In the genomic region with DNA sequence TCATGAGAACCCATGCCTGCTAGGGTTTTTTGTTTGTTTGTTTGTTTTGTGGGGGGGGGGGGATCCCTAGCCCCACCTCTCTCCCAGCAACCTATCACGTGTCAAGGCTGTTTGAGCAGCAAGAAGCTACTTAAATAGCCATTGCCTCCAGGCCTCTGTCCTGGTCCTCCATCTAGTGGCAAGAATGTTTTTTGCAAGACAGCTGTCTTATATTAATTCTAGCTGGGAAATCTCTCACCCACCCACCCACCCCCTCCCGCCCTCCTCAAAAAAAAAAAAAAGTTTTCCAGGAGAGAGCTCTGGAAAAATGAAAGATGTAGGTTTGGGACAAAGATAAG, we compare ENCODE assay signal across 8 mouse cellular contexts. TPM values are rescaled to one million over a fixed set of nuclear protein-coding genes. Genes with fewer than 3 reads are reported as not detected.
A peak's percentile ranks its signal among the peaks of the same experiment; 100 is the strongest.
DNase-seq lines count a peak whose midpoint lies in the region; ATAC-seq and TF ChIP-seq lines count a peak whose summit lies in the region.

No protein-coding gene starts in this region.

- no peak overlapping the region for H3K4me2 ChIP-seq in heart, embryonic 11.5 days
- H3K4me2 ChIP-seq in intestine, postnatal 0 days (replicated peaks; ENCODE audit: low read depth), result no peak overlapping the region

- H3K27ac ChIP-seq in heart, embryonic 11.5 days (ENCODE audit: low read depth, low read length), result no peak overlapping the region
- no peak overlapping the region for H3K27ac ChIP-seq in intestine, postnatal 0 days (ENCODE audit: low read depth, low read length)

- WGBS in heart, embryonic 11.5 days (ENCODE audit: insufficient replicate concordance), result 23% methylated on average over 2 of the region's 2 CpGs
- 18% methylated on average over 2 of the region's 2 CpGs for WGBS in intestine, postnatal 0 days

- H3K4me3 ChIP-seq in heart, embryonic 11.5 days (ENCODE audit: low read depth, low read length), result no peak overlapping the region
- H3K4me3 ChIP-seq in E14TG2a.4 (replicated peaks; ENCODE audit: low read length), result no peak overlapping the region
- no peak overlapping the region for H3K4me3 ChIP-seq in intestine, postnatal 0 days (ENCODE audit: low read depth, low read length)

- peak; percentile 14; the same call in 1 of the 2 replicates for TF ChIP-seq CTCF in E14TG2a.4 (conservative IDR thresholded peaks at IDR 0.05; ENCODE audit: low read length)
- peak; percentile 67 for TF ChIP-seq CTCF in intestine, postnatal 0 days (IDR thresholded peaks at IDR 0.05; ENCODE audit: low read depth)

- H3K27me3 ChIP-seq in heart, embryonic 11.5 days (ENCODE audit: control insufficient read depth, insufficient read depth, low read length), result no peaks in the 10 kb centered on the region
- H3K27me3 ChIP-seq in E14TG2a.4 (ENCODE audit: insufficient read depth, low read length), result no peaks in the 10 kb centered on the region
- no peaks in the 10 kb centered on the region for H3K27me3 ChIP-seq in intestine, postnatal 0 days (replicated peaks; ENCODE audit: control insufficient read depth, insufficient read depth, low read length)

- H3K9me3 ChIP-seq in heart, embryonic 11.5 days (replicated peaks; ENCODE audit: control insufficient read depth, low read length), result no peaks in the 10 kb centered on the region
- H3K9me3 ChIP-seq in E14TG2a.4 (ENCODE audit: low read length), result no peaks in the 10 kb centered on the region
- H3K9me3 ChIP-seq in intestine, postnatal 0 days (ENCODE audit: control insufficient read depth), result no peaks in the 10 kb centered on the region

- no peaks in the 10 kb centered on the region for H3K4me1 ChIP-seq in heart, embryonic 11.5 days (ENCODE audit: control insufficient read depth, insufficient read depth, low read length)
- H3K4me1 ChIP-seq in E14TG2a.4 (replicated peaks; ENCODE audit: low read depth, low read length), result no peaks in the 10 kb centered on the region
- H3K4me1 ChIP-seq in intestine, postnatal 0 days (replicated peaks; ENCODE audit: control insufficient read depth, insufficient read depth, low read length), result no peaks in the 10 kb centered on the region

- no peak overlapping the region for H3K9ac ChIP-seq in heart, embryonic 11.5 days (ENCODE audit: low read depth, low read length)
- no peak overlapping the region for H3K9ac ChIP-seq in intestine, postnatal 0 days (ENCODE audit: low read depth, low read length)

- no peaks in the 10 kb centered on the region for H3K36me3 ChIP-seq in heart, embryonic 11.5 days (ENCODE audit: control insufficient read depth, insufficient read depth, low read length)
- no peaks in the 10 kb centered on the region for H3K36me3 ChIP-seq in E14TG2a.4 (ENCODE audit: insufficient read depth, low read length)
- H3K36me3 ChIP-seq in intestine, postnatal 0 days (ENCODE audit: control insufficient read depth, insufficient read depth), result no peaks in the 10 kb centered on the region

- no peak for ATAC-seq in heart, embryonic 11.5 days (replicated peaks; ENCODE audit: insufficient number of reproducible peaks, low FRiP score, low TSS enrichment)
- 0 out of 2 replicates have a peak, but pooled peaks have one; percentile 60 for ATAC-seq in intestine, postnatal 0 days

- DNase-seq in heart, adult 18-20 months, result peak; percentile 1 to 16
- peak; percentile 39 for DNase-seq in embryo, embryonic 11.5 days (ENCODE audit: low read depth, low spot score)
- peak; percentile 70 for DNase-seq in mesoderm, embryonic 11.5 days (ENCODE audit: low read depth, low spot score)
- no peak for DNase-seq in urinary bladder, postnatal 25 days (ENCODE audit: low spot score)
- DNase-seq in frontal cortex, postnatal 14 days (ENCODE audit: low spot score in 2 of 2), result no peak

RNA-seq across cellular contexts. Expression of a gene that starts 9.8 kb away (rescaled TPM):
- 10 to 100 TPM; 28.3 to 30.9 TPM for total RNA-seq in heart, adult 18-20 months (2021)
- 69.8 and 72.3 TPM in 2 replicates for polyA plus RNA-seq in heart, embryonic 11.5 days (2014; fragmentation: Nextera tagmentation; extraction: Ambion mirVana)
- 35.9 and 39.2 TPM in 2 replicates for polyA plus RNA-seq in intestine, postnatal 0 days (2015; fragmentation: Nextera tagmentation; extraction: Ambion mirVana)

RNA-seq across cellular contexts. Expression of a gene that starts 10.0 kb away (rescaled TPM):
- total RNA-seq in heart, adult 18-20 months (2021), result 1 to 10 TPM; 4.2 to 6.4 TPM
- 20.8 and 22.1 TPM in 2 replicates for polyA plus RNA-seq in heart, embryonic 11.5 days (2014; fragmentation: Nextera tagmentation; extraction: Ambion mirVana)
- polyA plus RNA-seq in intestine, postnatal 0 days (2015; fragmentation: Nextera tagmentation; extraction: Ambion mirVana), result 23.5 and 26.4 TPM in 2 replicates

Comparison
In these comparisons a context has a peak if more than half of its experiments do, and no peak if none do; other contexts are left out.
1. DNase-seq: peak in heart, adult 18-20 months (2 of 2), embryo, embryonic 11.5 days (single experiment) and mesoderm, embryonic 11.5 days (single experiment); none in urinary bladder, postnatal 25 days (single experiment) and frontal cortex, postnatal 14 days (0 of 2).